Mouse (Mus musculus) testis, adult 2 months (tissue): Measurements from ENCODE around the gene Olfr126.

Source experiments
- CTCF ChIP-seq: fragments of 200-500 bp; IDR thresholded peaks from 2 replicates; pipeline ENCODE4 v1.5.1; 2012; ENCODE audit warnings: low read depth, mild to moderate bottlenecking, inconsistent platforms, low read length, moderate library complexity; ENCODE audit not compliant: control insufficient read depth, insufficient read depth, insufficient replicate concordance
- POLR2A ChIP-seq: fragments of 200-500 bp; IDR thresholded peaks from 2 replicates; pipeline ENCODE4 v1.6.1; 2012; ENCODE audit warnings: low read depth, mild to moderate bottlenecking, inconsistent platforms, low read length, moderate library complexity; ENCODE audit not compliant: control insufficient read depth

DNA sequence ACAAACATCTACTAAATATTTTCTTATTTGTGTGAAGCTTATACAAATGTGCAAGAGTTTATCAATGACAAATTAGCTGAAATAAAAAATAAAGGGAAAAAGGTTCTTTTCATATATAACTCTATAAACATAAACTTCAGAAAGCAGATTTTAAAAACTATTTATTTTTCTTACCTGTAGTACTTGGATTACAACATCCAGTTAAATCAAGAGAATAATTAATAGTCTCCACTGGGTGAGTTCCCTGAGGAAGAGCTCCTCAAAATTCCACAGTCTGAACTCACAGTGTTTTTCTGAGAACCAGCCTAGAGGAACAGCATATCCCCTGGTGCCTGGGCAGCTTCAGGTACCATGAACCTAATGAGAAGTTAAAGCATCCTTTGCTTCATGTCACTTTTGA, 14.6 kb upstream of the Olfr126 start, which contains the start of gene Olfr125:
- TF ChIP-seq CTCF (no peak), POLR2A (no peak)
